Mouse (Mus musculus): ENCODE results near the gene Tmem161a. TPM values are rescaled to one million over a fixed set of nuclear protein-coding genes. Genes with fewer than 3 reads are reported as not detected.

Tmem161a gene
- polyA plus RNA-seq, 1 experiment from 2014 or later: 43.9 TPM

GRCm38 (mm10) chr8:70230837-70231236 lies 58.7 kb downstream of the Tmem161a start:
- H3K9ac ChIP-seq: no peak overlapping the region
- 92% methylated on average over 9 of the region's 9 CpGs for WGBS
- H3K4me3 ChIP-seq: no peak overlapping the region
- no peaks in the 10 kb centered on the region for H3K27me3 ChIP-seq
- peaks cover 20% of the 10 kb centered on the region for H3K4me1 ChIP-seq
- H3K4me2 ChIP-seq (replicated peaks): no peak overlapping the region
- no peak overlapping the region for H3K27ac ChIP-seq
- ATAC-seq (ENCODE audit: low FRiP score): no peak
- no peaks in the 10 kb centered on the region for H3K9me3 ChIP-seq (replicated peaks)
- peaks cover 30% of the 10 kb centered on the region for H3K36me3 ChIP-seq

Other genes starting within 250 kb of the Tmem161a start
- gene Gatad2a, start 176.0 kb upstream of the Tmem161a start, polyA plus RNA-seq (2016; fragmentation: Nextera tagmentation; extraction: Ambion mirVana): 53.1 and 54.8 TPM in 2 replicates
- gene Mau2, start 129.6 kb upstream of the Tmem161a start, polyA plus RNA-seq (2016; fragmentation: Nextera tagmentation; extraction: Ambion mirVana): 73.5 and 76.0 TPM in 2 replicates
- 53.7 and 56.0 TPM in 2 replicates for gene Sugp1, start 129.5 kb upstream of the Tmem161a start, polyA plus RNA-seq (2016; fragmentation: Nextera tagmentation; extraction: Ambion mirVana)
- gene Tm6sf2, start 99.4 kb upstream of the Tmem161a start, polyA plus RNA-seq (2016; fragmentation: Nextera tagmentation; extraction: Ambion mirVana): 1.0 and 2.2 TPM in 2 replicates
- gene Hapln4, start 88.9 kb upstream of the Tmem161a start, polyA plus RNA-seq (2016; fragmentation: Nextera tagmentation; extraction: Ambion mirVana): 0.34 and 0.81 TPM in 2 replicates
- 92.0 and 107 TPM in 2 replicates for gene Ncan, start 51.5 kb upstream of the Tmem161a start, polyA plus RNA-seq (2016; fragmentation: Nextera tagmentation; extraction: Ambion mirVana)
- gene Nr2c2ap, start 41.0 kb upstream of the Tmem161a start, polyA plus RNA-seq (2016; fragmentation: Nextera tagmentation; extraction: Ambion mirVana): 24.7 and 27.2 TPM in 2 replicates
- 17.0 and 21.0 TPM in 2 replicates for gene Rfxank, start 33.2 kb upstream of the Tmem161a start, polyA plus RNA-seq (2016; fragmentation: Nextera tagmentation; extraction: Ambion mirVana)
- 38.2 and 42.1 TPM in 2 replicates for gene Borcs8, start 32.9 kb upstream of the Tmem161a start, polyA plus RNA-seq (2016; fragmentation: Nextera tagmentation; extraction: Ambion mirVana)
- gene Mef2b, start 32.6 kb upstream of the Tmem161a start, polyA plus RNA-seq (2016; fragmentation: Nextera tagmentation; extraction: Ambion mirVana): 0.32 and 0.70 TPM in 2 replicates
- gene Slc25a42, start 39.9 kb downstream of the Tmem161a start, polyA plus RNA-seq (2016; fragmentation: Nextera tagmentation; extraction: Ambion mirVana): 4.3 and 5.3 TPM in 2 replicates
- gene Sugp2, start 61.9 kb downstream of the Tmem161a start, polyA plus RNA-seq (2016; fragmentation: Nextera tagmentation; extraction: Ambion mirVana): 72.0 and 75.8 TPM in 2 replicates
- 48.4 and 49.2 TPM in 2 replicates for gene Armc6, start 62.1 kb downstream of the Tmem161a start, polyA plus RNA-seq (2016; fragmentation: Nextera tagmentation; extraction: Ambion mirVana)
- gene Homer3, start 110.5 kb downstream of the Tmem161a start, polyA plus RNA-seq (2016; fragmentation: Nextera tagmentation; extraction: Ambion mirVana): 80.7 and 81.1 TPM in 2 replicates
- 49.9 and 50.8 TPM in 2 replicates for gene Ddx49, start 130.1 kb downstream of the Tmem161a start, polyA plus RNA-seq (2016; fragmentation: Nextera tagmentation; extraction: Ambion mirVana)
- 216 and 260 TPM in 2 replicates for gene Cope, start 130.2 kb downstream of the Tmem161a start, polyA plus RNA-seq (2016; fragmentation: Nextera tagmentation; extraction: Ambion mirVana)
- gene Cers1, start 143.4 kb downstream of the Tmem161a start, polyA plus RNA-seq (2016; fragmentation: Nextera tagmentation; extraction: Ambion mirVana): 16.3 and 17.8 TPM in 2 replicates
- gene Gdf1, start 157.5 kb downstream of the Tmem161a start, polyA plus RNA-seq (2016; fragmentation: Nextera tagmentation; extraction: Ambion mirVana): 2.2 and 4.4 TPM in 2 replicates
- 34.2 and 34.3 TPM in 2 replicates for gene Upf1, start 180.9 kb downstream of the Tmem161a start, polyA plus RNA-seq (2016; fragmentation: Nextera tagmentation; extraction: Ambion mirVana)
- gene Comp, start 201.2 kb downstream of the Tmem161a start, polyA plus RNA-seq (2016; fragmentation: Nextera tagmentation; extraction: Ambion mirVana): 1.2 and 3.0 TPM in 2 replicates

Measured in hindbrain, embryonic 12.5 days (tissue).